Mouse (Mus musculus): Measurements from ENCODE around the gene Hbq1a.

GRCm38 (mm10) chr11:32307006-32307405 lies 7.1 kb downstream of the Hbq1a start:
- no peak for TF ChIP-seq GABPA (IDR thresholded peaks at IDR 0.05; ENCODE audit: insufficient replicate concordance, low read depth, low read length)
- no peak for TF ChIP-seq POLR2A (IDR thresholded peaks at IDR 0.05; ENCODE audit: low read depth, low read length)
- no peak for TF ChIP-seq SMC3 (IDR thresholded peaks at IDR 0.05; ENCODE audit: low read depth, low read length)
- no peak for TF ChIP-seq HCFC1 (IDR thresholded peaks at IDR 0.05; ENCODE audit: low read depth, low read length)
- TF ChIP-seq POLR2AphosphoS2 (IDR thresholded peaks at IDR 0.05; ENCODE audit: low read depth, low read length), result no peak
- no peak for TF ChIP-seq ZMIZ1 (IDR thresholded peaks at IDR 0.05; ENCODE audit: low read depth, low read length)

Measured in CH12.LX (cell line).